Mouse (Mus musculus) myocyte (in vitro differentiated cells): Measurements from ENCODE around the gene Npas2. TPM values are rescaled to one million over a fixed set of nuclear protein-coding genes. Genes with fewer than 3 reads are reported as not detected.

Experiments
- H3K27me3 ChIP-seq: one replicate; pipeline ENCODE4 v1.6.1; 2011; ENCODE audit not compliant: control insufficient read depth, insufficient read depth, insufficient read length
- H3K36me3 ChIP-seq: one replicate; pipeline ENCODE4 v1.6.1; 2011; ENCODE audit not compliant: control insufficient read depth, insufficient read depth
- H3K4me2 ChIP-seq: one replicate; pipeline ENCODE4 v1.6.1; 2011; ENCODE audit warnings: low read depth, control low read depth
- H3K4me3 ChIP-seq: one replicate; pipeline ENCODE4 v1.5.1; 2011; ENCODE audit warnings: mild to moderate bottlenecking, control low read depth, moderate library complexity
- H3K79me2 ChIP-seq: one replicate; pipeline ENCODE4 v1.6.1; 2011; ENCODE audit not compliant: control insufficient read depth, insufficient read depth
- H3ac ChIP-seq: one replicate; pipeline ENCODE4 v1.6.1; 2011; ENCODE audit not compliant: control insufficient read depth, insufficient read length
- CEBPB ChIP-seq: IDR thresholded peaks from 2 replicates; pipeline ENCODE4 v1.6.1; 2011; ENCODE audit warnings: mild to moderate bottlenecking, moderate library complexity; ENCODE audit not compliant: poor library complexity, insufficient read depth, severe bottlenecking
- E2F4 ChIP-seq: IDR thresholded peaks from one replicate; pipeline ENCODE4 v1.6.1; 2011; ENCODE audit warnings: mild to moderate bottlenecking, control low read depth, moderate library complexity; ENCODE audit not compliant: insufficient read depth
- MAX ChIP-seq: IDR thresholded peaks from one replicate; pipeline ENCODE4 v1.6.1; 2011; ENCODE audit warnings: low read depth, mild to moderate bottlenecking, control low read depth
- MYOD1 ChIP-seq, 3 experiments: IDR thresholded peaks; one replicate each; pipeline ENCODE4 v1.6.1; 2011; ENCODE audit warnings: control low read depth in 2 of 3, low read depth in 2 of 3, mild to moderate bottlenecking in 2 of 3, moderate library complexity in 1 of 3; ENCODE audit not compliant: insufficient read length in 2 of 3, control insufficient read depth in 1 of 3
- MYOG ChIP-seq, 3 experiments: IDR thresholded peaks; one replicate each; pipeline ENCODE4 v1.6.1; 2011; ENCODE audit warnings: control low read depth in 2 of 3, low read depth in 2 of 3, mild to moderate bottlenecking in 2 of 3; ENCODE audit not compliant: insufficient read length in 2 of 3, control insufficient read depth in 1 of 3, insufficient read depth in 1 of 3
- POLR2A ChIP-seq: IDR thresholded peaks from one replicate; pipeline ENCODE4 v1.6.1; 2011; ENCODE audit warnings: low read depth, mild to moderate bottlenecking, control low read depth, moderate library complexity; ENCODE audit not compliant: insufficient read length
- POLR2AphosphoS2 ChIP-seq: IDR thresholded peaks from one replicate; pipeline ENCODE4 v1.6.1; 2011; ENCODE audit warnings: low read depth, control low read depth; ENCODE audit not compliant: insufficient read length
- REST ChIP-seq: IDR thresholded peaks from one replicate; pipeline ENCODE4 v1.6.1; 2011; ENCODE audit warnings: mild to moderate bottlenecking, control low read depth, moderate library complexity; ENCODE audit not compliant: insufficient read depth, insufficient read length
- SRF ChIP-seq: IDR thresholded peaks from one replicate; pipeline ENCODE4 v1.6.1; 2011; ENCODE audit warnings: low read depth; ENCODE audit not compliant: control insufficient read depth, insufficient read length
- TCF12 ChIP-seq: IDR thresholded peaks from one replicate; pipeline ENCODE4 v1.6.1; 2011; ENCODE audit warnings: mild to moderate bottlenecking, control low read depth; ENCODE audit not compliant: poor library complexity, insufficient read depth, severe bottlenecking
- TCF3 ChIP-seq: IDR thresholded peaks from one replicate; pipeline ENCODE4 v1.6.1; 2011; ENCODE audit warnings: low read depth, control low read depth; ENCODE audit not compliant: insufficient read length
- USF1 ChIP-seq: IDR thresholded peaks from one replicate; pipeline ENCODE4 v1.6.1; 2011; ENCODE audit warnings: low read depth, mild to moderate bottlenecking, control low read depth, moderate library complexity
- polyA plus RNA-seq: library from polyadenylated mRNA; unstranded; fragments of >200 nt; fragmentation: generic; extraction: Trizol; gene quantifications from one replicate; pipeline ENCODE4 v1.2.1, GENCODE M21; 2012; ENCODE audit warnings: missing spikeins

The Npas2 gene
- polyA plus RNA-seq, 1 experiment: 0.01 TPM

DNA sequence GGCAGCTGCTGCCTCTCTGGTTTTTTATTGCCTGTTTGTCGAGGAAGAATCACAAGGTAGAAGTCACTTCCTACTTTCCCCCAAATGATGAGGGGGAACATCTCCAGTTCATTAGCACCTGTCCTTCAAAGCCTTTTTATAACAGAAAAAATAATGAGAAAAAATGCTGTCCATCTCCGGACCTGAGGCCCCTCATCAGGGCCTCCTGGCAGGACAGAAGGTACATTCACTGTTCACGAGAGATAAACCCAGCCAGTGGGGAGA, 63.7 kb downstream of the Npas2 start:
- Histone ChIP-seq H3ac (no peak overlapping the region), H3K79me2 (no peaks in the 10 kb centered on the region), H3K4me3 (no peak overlapping the region), H3K4me2 (peak overlapping the region; percentile 99), H3K27me3 (no peaks in the 10 kb centered on the region), H3K36me3 (no peaks in the 10 kb centered on the region)
- peak in 2 of 3 experiments; percentile 20 to 26 for TF ChIP-seq MYOD1 (IDR thresholded peaks at IDR 0.05; ENCODE audit: control insufficient read depth in 1 of 3, insufficient read length in 2 of 3, low read depth in 2 of 3)
- no peak for TF ChIP-seq POLR2AphosphoS2

GRCm38 (mm10) chr1:39259668-39260067, 66.1 kb downstream of the Npas2 start:
- H3K79me2 ChIP-seq: no peaks in the 10 kb centered on the region
- no peak overlapping the region for H3ac ChIP-seq
- no peaks in the 10 kb centered on the region for H3K36me3 ChIP-seq
- no peak overlapping the region for H3K4me2 ChIP-seq
- H3K27me3 ChIP-seq: no peaks in the 10 kb centered on the region
- H3K4me3 ChIP-seq: no peak overlapping the region
- TF ChIP-seq E2F4 (no peak), MAX (no peak)

GRCm38 (mm10) chr1:39260183-39260978, 66.8 kb downstream of the Npas2 start:
- Histone ChIP-seq H3K79me2 (no peaks in the 10 kb centered on the region), H3K4me2 (no peak overlapping the region), H3ac (no peak overlapping the region), H3K4me3 (no peak overlapping the region), H3K27me3 (no peaks in the 10 kb centered on the region), H3K36me3 (no peaks in the 10 kb centered on the region)
- TF ChIP-seq USF1 (no peak), MAX (no peak), TCF3 (no peak), E2F4 (no peak), MYOG (IDR thresholded peaks at IDR 0.05; ENCODE audit: control insufficient read depth in 1 of 3, insufficient read depth in 1 of 3, insufficient read length in 2 of 3, low read depth in 2 of 3) (no peak), SRF (no peak), REST (no peak), POLR2AphosphoS2 (no peak), POLR2A (no peak), TCF12 (no peak), CEBPB (no peak), MYOD1 (IDR thresholded peaks at IDR 0.05; ENCODE audit: control insufficient read depth in 1 of 3, insufficient read length in 2 of 3, low read depth in 2 of 3) (no peak)

DNA sequence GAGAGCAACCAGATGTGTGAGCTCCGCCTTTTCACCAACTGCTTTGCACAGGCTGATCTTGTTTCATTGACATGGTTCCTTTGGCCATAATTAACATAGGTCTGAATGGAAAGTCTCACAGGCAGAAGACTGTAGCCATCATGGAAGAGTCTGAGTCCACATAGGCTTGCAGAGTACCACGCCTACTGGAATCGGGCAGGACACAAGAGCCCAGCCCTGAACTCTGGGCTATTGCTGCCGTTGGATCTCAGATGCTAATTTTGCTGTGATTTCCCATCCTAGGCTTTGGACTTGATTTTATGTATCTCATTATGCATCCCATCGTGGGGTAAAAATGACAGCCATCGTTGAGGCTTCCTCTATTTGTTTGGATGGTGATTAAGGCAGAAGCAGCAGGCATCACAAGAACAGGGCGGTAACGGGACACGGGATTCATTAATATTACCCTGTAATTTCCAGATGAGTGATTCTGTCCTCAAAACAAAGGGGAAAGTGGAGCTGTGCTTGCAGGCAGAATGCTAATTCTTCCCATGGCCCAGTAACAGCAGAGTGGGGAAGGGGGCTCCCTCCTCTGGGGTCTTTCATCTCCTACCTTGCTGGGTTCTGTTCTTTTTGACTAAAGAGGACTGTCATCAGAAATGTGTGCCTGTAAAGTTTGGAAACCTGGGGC, 73.4 kb downstream of the Npas2 start:
- no peaks in the 10 kb centered on the region for H3K36me3 ChIP-seq
- no peaks in the 10 kb centered on the region for H3K79me2 ChIP-seq
- no peak overlapping the region for H3K4me3 ChIP-seq
- TF ChIP-seq MAX (no peak), MYOD1 (IDR thresholded peaks at IDR 0.05; ENCODE audit: control insufficient read depth in 1 of 3, insufficient read length in 2 of 3, low read depth in 2 of 3) (no peak), POLR2A (no peak), MYOG (IDR thresholded peaks at IDR 0.05; ENCODE audit: control insufficient read depth in 1 of 3, insufficient read depth in 1 of 3, insufficient read length in 2 of 3, low read depth in 2 of 3) (no peak), USF1 (no peak), SRF (no peak), E2F4 (no peak), TCF12 (no peak), REST (no peak), TCF3 (no peak), CEBPB (no peak), POLR2AphosphoS2 (no peak)
- H3ac ChIP-seq: no peak overlapping the region
- H3K4me2 ChIP-seq: no peak overlapping the region
- no peaks in the 10 kb centered on the region for H3K27me3 ChIP-seq

GRCm38 (mm10) chr1:39272976-39273375, 79.4 kb downstream of the Npas2 start:
- Histone ChIP-seq H3K4me2 (no peak overlapping the region), H3K27me3 (no peaks in the 10 kb centered on the region), H3K79me2 (no peaks in the 10 kb centered on the region), H3K4me3 (no peak overlapping the region), H3K36me3 (no peaks in the 10 kb centered on the region), H3ac (no peak overlapping the region)
- TF ChIP-seq E2F4: no peak
